Mouse (Mus musculus) stomach, embryonic 15.5 days (tissue): ENCODE measurements around the gene Msi2. TPM values are rescaled to one million over a fixed set of nuclear protein-coding genes. Genes with fewer than 3 reads are reported as not detected.

ENCODE experiments used
- ATAC-seq: fragments of 200-750 bp; cut with Nextera tagmentation; 2 replicates; pipeline ENCODE4 v1.8.0; 2017; ENCODE audit warnings: low read depth, moderate number of reproducible peaks, moderate TSS enrichment; ENCODE audit not compliant: insufficient read depth, low FRiP score
- H3K27ac ChIP-seq: fragments of 300-500 bp; sonication (generic); 2 replicates; pipeline ENCODE4 v1.5.1; 2015; ENCODE audit warnings: mild to moderate bottlenecking, inconsistent platforms
- H3K27me3 ChIP-seq: fragments of 300-500 bp; sonication (generic); replicated peaks from 2 replicates; pipeline ENCODE4 v1.6.1; 2015; ENCODE audit warnings: inconsistent platforms
- H3K36me3 ChIP-seq: fragments of 300-500 bp; sonication (generic); 2 replicates; pipeline ENCODE4 v1.6.1; 2015; ENCODE audit warnings: inconsistent platforms
- H3K4me1 ChIP-seq: fragments of 300-500 bp; sonication (generic); 2 replicates; pipeline ENCODE4 v1.6.1; 2015; ENCODE audit warnings: inconsistent platforms
- H3K4me2 ChIP-seq: fragments of 300-500 bp; sonication (generic); 2 replicates; pipeline ENCODE4 v1.6.1; 2015; ENCODE audit warnings: mild to moderate bottlenecking, inconsistent platforms
- H3K4me3 ChIP-seq: fragments of 300-500 bp; sonication (generic); replicated peaks from 2 replicates; pipeline ENCODE4 v1.5.1; 2015; ENCODE audit warnings: inconsistent platforms
- H3K9ac ChIP-seq: fragments of 300-500 bp; sonication (generic); 2 replicates; pipeline ENCODE4 v1.6.1; 2015; ENCODE audit warnings: inconsistent platforms
- H3K9me3 ChIP-seq: fragments of 300-500 bp; sonication (generic); 2 replicates; pipeline ENCODE4 v1.6.1; 2016; ENCODE audit warnings: inconsistent platforms
- WGBS: fragments of 180-500 bp; shearing (Covaris S2); methylation state at CpG from one replicate; pipeline ENCODE4 v1.1.7; 2015; 5-methylcytosine and 5-hydroxymethylcytosine counted together
- polyA plus RNA-seq: library from polyadenylated mRNA; unstranded; fragments of >200 nt; fragmentation: Nextera tagmentation; extraction: Ambion mirVana; gene quantifications from 2 replicates; pipeline ENCODE4 v1.2.1, GENCODE M21; 2015

Msi2 gene
- polyA plus RNA-seq, 1 experiment from 2014 or later = 13.7 TPM

- H3K27me3 ChIP-seq = no peaks in the 10 kb centered on the region
- no peak overlapping the region for H3K4me2 ChIP-seq
- H3K36me3 ChIP-seq = no peaks in the 10 kb centered on the region
- no peak overlapping the region for H3K9ac ChIP-seq
- H3K4me1 ChIP-seq = peaks cover 9% of the 10 kb centered on the region; the same call in 1 of the 2 replicates
- H3K27ac ChIP-seq = no peak overlapping the region
- H3K4me3 ChIP-seq = no peak overlapping the region
- WGBS = 88% methylated on average over 13 of the region's 13 CpGs
- H3K9me3 ChIP-seq = no peaks in the 10 kb centered on the region
- ATAC-seq = no peak
Measured at GRCm38 (mm10) chr11:88488175-88488940, 230.0 kb downstream of the Msi2 start.

GRCm38 (mm10) chr11:88485987-88486386, 232.3 kb downstream of the Msi2 start:
- H3K36me3 ChIP-seq = no peaks in the 10 kb centered on the region
- whole genome bisulfite sequencing = 68% methylated on average over 1 of the region's 1 CpGs
- H3K9ac ChIP-seq = no peak overlapping the region
- H3K27me3 ChIP-seq = no peaks in the 10 kb centered on the region
- no peak for ATAC-seq
- H3K4me1 ChIP-seq = peaks cover 20% of the 10 kb centered on the region
- H3K9me3 ChIP-seq = no peaks in the 10 kb centered on the region
- H3K27ac ChIP-seq = no peak overlapping the region
- H3K4me3 ChIP-seq = no peak overlapping the region
- no peak overlapping the region for H3K4me2 ChIP-seq

- no peak for ATAC-seq
- Histone ChIP-seq H3K4me1 (peaks cover 23% of the 10 kb centered on the region), H3K4me2 (no peak overlapping the region), H3K9ac (no peak overlapping the region), H3K27ac (no peak overlapping the region), H3K9me3 (no peaks in the 10 kb centered on the region), H3K4me3 (no peak overlapping the region), H3K36me3 (no peaks in the 10 kb centered on the region), H3K27me3 (no peaks in the 10 kb centered on the region)
- 49% methylated on average over 4 of the region's 4 CpGs for WGBS
Measured at GRCm38 (mm10) chr11:88485088-88485487, 233.2 kb downstream of the Msi2 start.

GRCm38 (mm10) chr11:88484047-88484446, 234.3 kb downstream of the Msi2 start:
- H3K4me1 ChIP-seq = peaks cover 23% of the 10 kb centered on the region
- H3K27ac ChIP-seq = no peak overlapping the region
- no peak for ATAC-seq
- H3K4me3 ChIP-seq = no peak overlapping the region
- no peaks in the 10 kb centered on the region for H3K9me3 ChIP-seq
- no peak overlapping the region for H3K4me2 ChIP-seq
- 90% methylated on average over 3 of the region's 3 CpGs for WGBS
- H3K9ac ChIP-seq = no peak overlapping the region
- H3K27me3 ChIP-seq = no peaks in the 10 kb centered on the region
- no peaks in the 10 kb centered on the region for H3K36me3 ChIP-seq

GRCm38 (mm10) chr11:88482636-88483035, 235.7 kb downstream of the Msi2 start:
- H3K9me3 ChIP-seq = no peaks in the 10 kb centered on the region
- H3K4me2 ChIP-seq = no peak overlapping the region
- H3K9ac ChIP-seq = no peak overlapping the region
- 62% methylated on average over 11 of the region's 11 CpGs for WGBS
- peaks cover 23% of the 10 kb centered on the region for H3K4me1 ChIP-seq
- H3K27me3 ChIP-seq = no peaks in the 10 kb centered on the region
- no peak overlapping the region for H3K4me3 ChIP-seq
- peak overlapping the region; percentile 44; the same call in 1 of the 2 replicates for H3K27ac ChIP-seq
- no peak for ATAC-seq
- H3K36me3 ChIP-seq = no peaks in the 10 kb centered on the region

GRCm38 (mm10) chr11:88482236-88482635, 236.1 kb downstream of the Msi2 start:
- Histone ChIP-seq H3K9me3 (no peaks in the 10 kb centered on the region), H3K4me2 (no peak overlapping the region), H3K27ac (peak overlapping the region; percentile 87; the same call in 1 of the 2 replicates), H3K4me3 (no peak overlapping the region), H3K4me1 (peaks cover 23% of the 10 kb centered on the region), H3K36me3 (no peaks in the 10 kb centered on the region), H3K9ac (no peak overlapping the region), H3K27me3 (no peaks in the 10 kb centered on the region)
- WGBS = 63% methylated on average over 6 of the region's 6 CpGs
- no peak for ATAC-seq

GRCm38 (mm10) chr11:88481602-88482161, 236.6 kb downstream of the Msi2 start:
- H3K9me3 ChIP-seq = no peaks in the 10 kb centered on the region
- no peaks in the 10 kb centered on the region for H3K27me3 ChIP-seq
- H3K27ac ChIP-seq = peak overlapping the region; percentile 87
- no peak overlapping the region for H3K9ac ChIP-seq
- 52% methylated on average over 7 of the region's 7 CpGs for WGBS
- peak overlapping the region; percentile 29 for H3K4me2 ChIP-seq
- ATAC-seq = peak; percentile 69
- peaks cover 23% of the 10 kb centered on the region for H3K4me1 ChIP-seq
- no peak overlapping the region for H3K4me3 ChIP-seq
- H3K36me3 ChIP-seq = no peaks in the 10 kb centered on the region

GRCm38 (mm10) chr11:88481092-88481601, 237.2 kb downstream of the Msi2 start:
- no peak overlapping the region for H3K9ac ChIP-seq
- peak overlapping the region; percentile 87 for H3K27ac ChIP-seq
- H3K36me3 ChIP-seq = no peaks in the 10 kb centered on the region
- peak; percentile 53; the same call in 1 of the 2 replicates for ATAC-seq
- no peaks in the 10 kb centered on the region for H3K9me3 ChIP-seq
- no peaks in the 10 kb centered on the region for H3K27me3 ChIP-seq
- peak overlapping the region; percentile 29 for H3K4me2 ChIP-seq
- H3K4me3 ChIP-seq = no peak overlapping the region; the same call in 1 of the 2 replicates
- H3K4me1 ChIP-seq = peaks cover 23% of the 10 kb centered on the region
- WGBS = 52% methylated on average over 9 of the region's 9 CpGs

- 85% methylated on average over 5 of the region's 5 CpGs for WGBS
- Histone ChIP-seq H3K9ac (no peak overlapping the region), H3K4me1 (peaks cover 15% of the 10 kb centered on the region), H3K27me3 (no peaks in the 10 kb centered on the region), H3K9me3 (no peaks in the 10 kb centered on the region), H3K36me3 (no peaks in the 10 kb centered on the region), H3K4me3 (no peak overlapping the region), H3K4me2 (no peak overlapping the region), H3K27ac (no peak overlapping the region)
- no peak for ATAC-seq
Measured at GRCm38 (mm10) chr11:88479498-88479897, 238.8 kb downstream of the Msi2 start.

GRCm38 (mm10) chr11:88474889-88475440, 243.3 kb downstream of the Msi2 start:
- Histone ChIP-seq H3K9me3 (no peaks in the 10 kb centered on the region), H3K4me3 (no peak overlapping the region), H3K4me2 (no peak overlapping the region), H3K36me3 (no peaks in the 10 kb centered on the region), H3K9ac (no peak overlapping the region), H3K27ac (no peak overlapping the region), H3K4me1 (peaks cover 11% of the 10 kb centered on the region), H3K27me3 (no peaks in the 10 kb centered on the region)
- WGBS = 86% methylated on average over 4 of the region's 4 CpGs
- no peak; the same call in 1 of the 2 replicates for ATAC-seq

- Histone ChIP-seq H3K4me1 (peaks cover 18% of the 10 kb centered on the region), H3K36me3 (no peaks in the 10 kb centered on the region), H3K4me2 (no peak overlapping the region), H3K4me3 (no peak overlapping the region), H3K27me3 (no peaks in the 10 kb centered on the region), H3K9me3 (no peaks in the 10 kb centered on the region), H3K9ac (no peak overlapping the region), H3K27ac (no peak overlapping the region)
- WGBS = 54% methylated on average over 8 of the region's 8 CpGs
- ATAC-seq = no peak
Measured at GRCm38 (mm10) chr11:88472731-88473130, 245.6 kb downstream of the Msi2 start.
